Mouse (Mus musculus) 416B (cell line): Measurements from ENCODE around the gene Cldn4.
A peak's percentile ranks its signal among the peaks of the same experiment; 100 is the strongest.
"Not testable (repeated sequence)": the region's sequence is repeated elsewhere in the genome, so short reads cannot be mapped to it uniquely, and the experiment has no call there.

Source experiments
- DNase-seq: peaks from one replicate; pipeline ENCODE4 v3.0.0; 2011; ENCODE audit warnings: low read depth

Gene Cldn4

DNA sequence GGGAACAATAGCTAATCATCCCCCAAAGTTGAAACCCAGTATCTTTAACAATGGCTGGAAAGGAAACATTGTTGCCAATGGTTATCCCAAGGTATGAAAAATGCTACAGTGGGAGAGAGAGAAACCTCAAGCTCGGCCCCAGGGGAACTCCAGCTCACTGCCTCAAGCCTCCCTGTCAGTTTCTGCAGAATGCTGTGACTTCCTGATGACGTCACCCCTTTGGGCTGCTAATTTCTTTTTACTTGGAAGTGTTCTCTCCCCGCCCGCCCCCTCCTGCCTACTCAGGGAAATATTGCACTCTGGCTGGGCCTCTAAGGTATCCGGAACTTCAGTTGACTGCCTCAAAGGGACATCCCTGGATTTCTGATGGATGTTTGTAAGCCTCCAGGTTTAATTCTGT lies 16.8 kb upstream of the Cldn4 start:
- DNase-seq = peak; percentile 61

DNA sequence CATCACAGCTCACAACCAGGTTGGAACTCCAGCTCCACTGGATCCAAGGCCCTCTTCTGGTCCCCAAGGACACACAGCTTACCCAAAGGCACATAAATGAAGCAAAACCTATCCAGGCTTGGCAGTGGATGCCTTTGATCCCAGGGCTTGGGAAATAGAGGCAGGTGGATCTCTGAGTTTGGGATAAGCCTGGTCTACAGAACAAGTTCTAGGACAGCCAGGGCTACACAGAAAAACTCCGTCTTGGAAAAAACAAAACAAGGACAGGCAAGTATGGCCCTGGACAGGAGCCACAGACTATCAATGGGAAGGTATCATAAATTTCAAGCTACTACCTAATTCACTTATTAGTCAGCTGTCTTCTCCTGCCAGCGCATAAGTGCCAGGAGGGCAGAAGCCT lies 14.8 kb upstream of the Cldn4 start:
- DNase-seq = no peak

DNA sequence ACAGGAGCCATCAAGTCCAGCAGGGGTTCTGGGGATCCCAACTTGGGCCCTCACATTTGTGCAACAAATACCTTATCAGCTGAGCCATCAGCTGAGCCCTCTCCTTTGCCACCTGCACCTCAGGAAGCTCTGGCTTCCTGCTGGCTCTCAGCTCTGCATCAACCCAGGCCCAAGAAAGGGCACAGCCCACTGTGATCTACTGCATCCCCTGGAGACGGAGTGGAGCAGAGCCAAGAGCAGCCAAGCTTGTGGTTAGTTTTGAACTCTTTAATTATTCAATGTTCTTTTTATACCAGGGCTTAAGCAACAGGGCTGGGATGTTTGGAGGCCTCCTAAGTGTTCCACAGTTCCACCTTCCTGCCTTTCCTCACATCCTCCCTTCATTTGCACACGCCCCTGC lies 13.7 kb upstream of the Cldn4 start:
- peak; percentile 88 for DNase-seq

DNA sequence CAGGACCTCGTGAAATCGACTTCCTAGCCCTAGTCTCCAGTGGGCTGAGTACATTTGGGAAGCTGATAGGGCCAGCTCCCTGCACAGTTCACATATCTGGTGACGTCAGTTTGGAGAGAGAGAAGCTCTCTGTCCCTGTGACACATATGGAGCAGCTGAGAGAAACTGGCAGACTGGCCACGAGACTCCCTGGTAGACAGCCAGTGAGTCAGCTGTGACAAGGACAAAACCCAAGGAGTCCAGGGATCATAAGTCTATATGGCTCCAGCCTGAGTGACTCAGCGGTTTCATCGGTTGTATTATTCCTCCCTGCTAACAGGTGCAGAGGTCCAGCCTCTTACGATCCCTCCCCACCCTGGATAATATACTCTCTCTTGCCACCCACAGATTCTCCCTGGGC lies 12.4 kb upstream of the Cldn4 start:
- peak; percentile 90 for DNase-seq

DNA sequence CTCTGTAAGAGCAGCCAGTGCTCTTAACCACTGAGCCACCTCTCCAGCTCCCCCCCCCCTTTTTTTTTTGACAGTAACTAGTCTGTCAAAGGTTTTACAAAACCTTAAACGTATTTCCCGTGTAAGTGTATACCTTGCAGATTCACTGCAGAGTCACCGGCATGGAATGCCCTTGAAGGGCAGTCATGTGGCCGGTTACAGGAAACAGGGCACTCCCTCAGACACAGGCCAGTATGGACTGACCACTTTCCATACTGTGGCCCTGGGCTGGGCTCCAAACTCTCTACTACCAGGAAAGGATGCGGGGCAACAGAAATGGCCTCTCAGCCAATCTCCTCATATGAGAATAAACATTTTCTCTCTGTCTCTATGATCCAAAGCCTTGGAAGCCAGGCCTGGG lies 8.8 kb upstream of the Cldn4 start:
- no peak for DNase-seq

DNA sequence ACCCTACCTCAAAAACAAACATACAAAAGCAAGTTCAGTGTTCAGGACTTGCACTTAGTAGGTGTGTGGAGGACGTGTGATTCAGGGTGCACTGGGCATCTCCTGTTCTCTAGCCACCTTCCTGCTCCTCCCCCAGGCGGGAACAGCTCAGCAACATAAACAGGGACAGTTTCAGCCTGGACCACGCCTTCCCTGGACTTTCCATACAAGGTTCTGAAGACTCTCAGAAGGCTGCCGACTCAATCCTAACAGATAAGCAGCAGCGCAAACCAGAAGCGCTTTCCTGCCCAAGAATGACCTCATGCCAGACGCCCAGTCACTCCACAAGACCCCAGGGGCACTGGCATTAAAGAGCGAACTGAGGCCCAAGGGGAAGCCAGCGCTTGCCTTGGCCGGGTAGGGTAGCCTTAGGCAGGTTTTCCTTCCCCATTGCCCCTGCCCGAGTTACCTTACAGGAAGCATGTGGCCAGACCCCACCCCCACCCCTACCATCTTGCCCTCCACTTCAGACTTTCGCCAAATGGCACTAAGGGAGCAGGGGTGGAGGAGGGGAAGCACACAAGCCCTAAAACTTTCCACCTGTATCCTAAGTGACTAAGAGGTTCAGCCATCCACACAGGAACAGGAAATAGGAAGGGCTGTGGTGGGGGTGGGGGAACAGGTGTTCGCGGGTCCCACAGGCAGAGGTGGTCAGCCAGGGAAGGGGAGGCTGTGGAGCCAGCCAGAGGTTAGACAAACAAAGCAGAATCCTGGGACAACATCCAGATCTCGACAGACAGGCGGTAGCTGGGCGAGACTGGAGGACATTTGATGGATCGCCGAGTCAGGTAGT lies 4.5 kb upstream of the Cldn4 start:
- peak; percentile 88 for DNase-seq

DNA sequence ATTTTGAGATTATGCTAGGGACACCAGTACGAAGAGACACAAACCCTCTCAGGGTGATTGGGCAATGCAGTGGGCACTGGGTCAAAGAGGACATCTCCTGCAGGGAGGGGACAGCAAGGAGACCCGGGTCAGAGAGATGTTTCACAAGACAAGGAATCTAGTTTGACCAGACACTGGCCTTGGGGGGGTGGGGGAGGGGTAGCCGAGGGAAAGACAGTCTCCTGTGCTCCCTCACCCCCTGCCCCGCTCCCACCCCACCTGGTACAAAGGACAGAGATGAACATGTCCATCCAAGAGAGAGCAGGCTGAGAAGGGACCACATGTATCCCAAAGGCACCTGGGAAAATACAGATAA lies 1.3 kb upstream of the Cldn4 start:
- no peak for DNase-seq

DNA sequence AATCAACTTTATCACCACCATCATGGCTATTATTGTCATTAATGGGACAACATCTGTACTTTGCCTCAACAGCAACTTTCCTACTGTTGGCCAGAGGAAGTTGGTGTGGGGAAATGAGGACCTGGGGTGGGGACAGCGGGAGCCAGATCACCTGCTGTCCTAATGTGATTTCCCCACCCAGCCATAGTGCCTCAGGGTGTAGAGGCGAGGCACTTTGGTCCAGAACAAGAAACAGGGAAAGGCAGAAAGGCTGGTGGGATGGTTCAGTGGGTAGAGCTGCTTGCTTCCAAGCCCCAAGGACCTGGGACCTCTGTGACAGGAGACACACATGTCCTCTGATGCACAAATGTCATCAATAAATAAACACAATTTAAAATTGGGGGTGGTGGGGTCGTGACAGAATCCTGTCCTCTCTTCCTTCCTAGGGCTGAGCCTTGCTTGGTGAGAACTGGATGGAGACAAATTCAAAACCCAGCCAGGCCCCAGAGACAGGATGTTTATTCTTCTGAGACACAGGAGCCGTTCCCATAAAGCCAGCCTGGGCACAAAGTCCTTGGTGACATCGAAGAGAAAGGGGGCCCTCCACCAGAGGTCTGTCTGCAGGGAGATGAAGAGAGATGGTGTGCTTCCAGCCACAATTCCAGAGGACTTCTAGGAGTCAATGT lies 818 bp upstream of the Cldn4 start:
- DNase-seq = no peak

DNA sequence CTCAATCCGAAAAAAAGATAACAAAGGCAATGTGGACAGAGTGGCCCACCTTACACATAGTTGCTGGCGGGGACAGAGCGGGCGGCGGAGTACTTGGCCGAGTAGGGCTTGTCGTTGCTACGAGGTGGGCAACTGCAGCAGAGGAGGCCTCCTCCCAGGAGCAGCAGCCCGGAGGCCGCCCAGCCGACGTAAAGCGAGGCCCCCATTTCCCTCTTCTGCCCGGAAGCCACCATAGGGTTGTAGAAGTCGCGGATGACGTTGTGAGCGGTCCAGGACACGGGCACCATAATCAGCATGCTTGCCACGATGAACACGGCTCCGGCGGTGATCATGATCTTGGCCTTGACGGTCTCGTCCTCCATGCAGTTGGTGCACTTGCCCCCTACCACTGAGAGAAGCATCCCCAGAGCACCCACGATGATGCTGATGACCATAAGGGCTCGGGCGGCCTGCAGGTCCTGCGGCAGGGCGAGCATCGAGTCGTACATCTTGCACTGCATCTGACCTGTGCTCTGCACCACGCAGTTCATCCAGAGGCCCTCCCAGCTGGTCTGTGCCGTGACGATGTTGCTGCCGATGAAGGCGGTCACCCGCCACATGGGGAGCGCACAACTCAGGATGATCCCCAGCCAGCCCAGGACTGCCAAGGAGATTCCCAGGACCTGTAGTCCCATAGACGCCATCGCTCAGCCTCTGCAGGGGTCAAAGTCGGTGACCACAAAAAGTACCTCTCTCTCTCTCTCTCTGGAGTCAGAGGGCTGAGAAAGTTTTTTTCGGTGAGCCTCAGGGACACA lies 474 bp downstream of the Cldn4 start:
- no peak for DNase-seq

DNA sequence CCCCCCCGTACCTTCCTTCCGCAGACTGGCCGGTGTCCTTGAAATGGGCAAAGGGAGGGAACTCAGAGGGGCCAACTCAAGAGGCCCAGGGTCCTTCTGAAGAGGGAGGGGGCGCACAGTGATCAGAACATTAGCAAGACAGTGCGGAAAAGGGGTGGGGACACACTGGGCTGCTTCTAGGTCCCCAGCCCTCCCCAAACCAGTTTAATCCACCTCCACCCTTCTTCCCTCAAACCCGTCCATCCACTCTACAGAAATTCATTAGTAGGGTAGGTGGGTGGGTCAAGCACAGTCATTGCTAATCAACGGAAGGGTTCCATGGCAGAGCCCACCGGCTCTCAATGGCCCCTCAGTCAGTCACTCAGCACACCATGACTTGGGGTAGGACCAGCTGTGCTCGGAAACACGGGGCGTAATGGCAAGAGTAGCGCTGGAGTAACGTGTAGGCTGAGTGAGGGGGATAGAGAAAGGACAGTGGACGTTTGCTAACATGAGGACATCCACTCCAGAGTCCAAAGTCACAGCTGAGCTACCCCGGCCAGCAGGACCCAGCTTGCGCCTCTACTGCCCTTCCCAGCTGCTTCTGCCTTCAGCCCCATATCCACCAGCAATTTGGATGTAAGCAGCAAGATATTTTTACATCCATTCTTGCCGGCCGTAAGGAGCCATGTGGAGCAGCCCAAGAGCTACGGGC lies 1.3 kb downstream of the Cldn4 start:
- no peak for DNase-seq

DNA sequence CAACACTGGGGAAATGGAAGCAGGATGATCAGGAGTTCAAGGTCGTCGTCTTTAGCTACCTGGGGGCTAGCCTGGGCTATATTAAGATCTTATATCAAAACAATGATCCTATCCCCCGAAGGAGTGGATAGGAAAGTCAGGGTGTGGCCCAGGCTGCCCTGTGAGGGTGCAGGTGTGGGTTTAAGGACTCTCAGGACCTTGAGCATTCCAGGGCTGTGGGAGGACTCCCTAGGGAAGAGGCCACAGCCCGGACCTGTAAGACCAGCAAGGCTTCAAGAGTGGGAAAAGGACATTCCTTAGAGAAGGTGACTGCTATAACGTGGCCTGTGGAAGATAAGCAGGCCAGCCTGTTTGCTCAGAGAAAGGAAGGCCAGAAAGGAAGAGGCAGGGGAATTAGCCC lies 2.6 kb downstream of the Cldn4 start:
- no peak for DNase-seq

DNA sequence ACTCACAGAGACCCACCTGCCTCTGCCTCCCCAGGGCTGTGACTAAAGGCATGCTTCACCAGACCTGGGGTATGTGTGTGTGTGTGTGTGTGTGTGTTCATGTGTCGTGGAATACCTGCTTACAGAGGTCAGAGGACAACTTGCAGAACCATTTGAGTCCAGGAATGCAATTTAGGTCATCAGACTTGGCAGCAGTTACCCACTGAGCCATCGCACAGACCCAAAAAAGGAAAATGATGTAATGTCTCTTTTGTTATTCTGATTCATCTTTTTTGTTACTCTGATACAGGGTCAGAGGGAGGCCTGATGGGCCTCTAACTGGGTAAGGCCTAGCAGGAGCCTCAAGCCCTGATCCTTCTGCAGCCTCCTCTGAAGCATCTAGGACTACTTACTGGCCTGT lies 4.0 kb downstream of the Cldn4 start:
- DNase-seq = no peak

DNA sequence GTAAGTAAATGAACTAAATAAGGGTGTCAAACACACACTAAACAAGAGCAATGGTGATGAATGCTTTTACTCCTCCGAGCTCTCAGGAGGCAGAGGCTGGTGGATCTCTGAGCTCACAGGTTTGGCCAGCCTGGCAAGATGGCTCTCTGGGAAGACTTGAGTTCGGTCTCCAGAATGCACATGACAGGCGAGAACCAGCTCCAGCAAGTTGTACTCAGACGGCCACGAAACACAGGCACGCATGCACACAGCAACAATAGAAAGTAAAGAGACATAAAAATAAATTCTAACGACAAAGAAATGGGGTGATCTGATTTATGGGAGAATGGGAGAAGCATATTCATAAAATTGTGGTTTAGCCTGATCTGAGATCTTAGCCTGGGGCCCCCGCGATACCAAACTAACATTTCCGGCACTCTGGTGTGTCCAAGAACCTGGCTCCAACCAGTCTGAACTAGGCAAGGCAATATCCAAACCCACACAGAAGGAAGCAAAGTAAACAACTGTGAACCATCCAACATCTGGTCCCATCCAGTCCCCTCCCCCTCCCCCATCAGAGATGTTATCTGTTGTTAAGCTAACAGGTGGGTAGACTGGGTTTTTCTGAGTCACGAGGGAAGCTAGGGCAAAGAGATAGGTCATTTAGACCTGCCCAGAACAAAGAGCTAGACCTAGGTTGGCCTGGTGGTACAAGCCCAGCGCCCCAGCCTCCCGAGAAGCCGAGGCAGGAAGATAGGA lies 5.1 kb downstream of the Cldn4 start:
- peak; percentile 47 for DNase-seq

DNA sequence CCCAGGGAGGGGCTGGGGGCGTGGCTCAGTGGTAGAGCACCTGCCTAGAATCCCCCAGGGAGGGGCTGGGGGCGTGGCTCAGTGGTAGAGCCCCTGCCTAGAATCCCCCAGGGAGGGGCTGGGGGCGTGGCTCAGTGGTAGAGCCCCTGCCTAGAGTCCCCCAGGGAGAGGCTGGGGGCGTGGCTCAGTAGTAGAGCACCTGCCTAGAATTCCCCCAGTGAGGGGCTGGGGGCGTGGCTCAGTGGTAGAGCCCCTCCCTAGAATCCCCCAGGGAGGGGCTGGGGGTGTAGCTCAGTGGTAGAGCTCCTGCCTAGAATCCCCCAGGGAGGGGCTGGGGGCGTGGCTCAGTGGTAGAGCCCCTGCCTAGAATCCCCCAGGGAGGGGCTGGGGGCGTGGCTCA lies 7.2 kb downstream of the Cldn4 start:
- DNase-seq = not testable (repeated sequence)

DNA sequence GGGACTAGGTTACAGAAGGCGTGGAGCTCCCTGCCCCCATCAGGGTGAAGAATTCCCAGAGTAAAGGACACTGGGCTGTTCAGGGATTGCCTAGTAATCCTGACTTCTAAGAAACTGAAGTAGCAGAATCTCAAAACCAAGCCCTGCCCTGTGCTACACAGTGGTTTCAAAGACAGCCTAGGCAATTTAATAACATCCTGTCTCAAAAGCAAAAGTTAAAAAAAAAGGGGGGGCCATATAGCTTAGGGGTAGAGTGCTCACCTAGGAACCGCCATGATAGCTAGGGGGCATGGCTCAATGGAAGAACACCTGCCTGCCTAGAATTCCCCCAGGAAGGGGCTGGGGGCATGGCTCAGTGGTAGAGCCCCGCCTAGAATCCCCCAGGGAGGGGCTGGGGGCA lies 7.7 kb downstream of the Cldn4 start:
- DNase-seq = no peak

DNA sequence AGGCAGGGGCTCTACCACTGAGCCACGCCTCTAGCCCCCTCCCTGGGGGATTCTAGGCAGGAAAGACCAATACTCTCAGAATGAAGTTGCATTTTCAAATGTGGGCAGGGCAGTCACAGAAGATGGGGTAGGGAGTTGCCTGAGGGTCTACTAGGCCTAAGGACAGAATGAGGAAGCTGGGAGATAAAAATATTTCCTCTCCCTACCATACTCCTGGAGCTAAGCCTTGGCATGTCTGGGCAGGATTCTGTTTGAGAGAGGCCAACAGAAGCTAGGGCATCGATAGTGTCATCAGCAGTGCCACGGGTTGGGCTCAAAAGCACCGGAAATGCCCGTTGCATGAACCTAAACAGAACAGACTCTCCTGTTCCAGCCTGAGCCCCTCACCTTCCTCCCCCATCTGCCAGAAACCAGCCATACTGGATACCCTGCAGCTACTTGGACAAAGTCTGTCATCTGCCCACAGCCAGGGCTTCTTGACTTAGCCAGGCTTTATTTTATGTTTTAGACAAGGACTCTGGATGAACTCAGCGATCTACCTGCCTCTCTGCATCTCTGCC lies 10.0 kb downstream of the Cldn4 start:
- DNase-seq = peak; percentile 70

DNA sequence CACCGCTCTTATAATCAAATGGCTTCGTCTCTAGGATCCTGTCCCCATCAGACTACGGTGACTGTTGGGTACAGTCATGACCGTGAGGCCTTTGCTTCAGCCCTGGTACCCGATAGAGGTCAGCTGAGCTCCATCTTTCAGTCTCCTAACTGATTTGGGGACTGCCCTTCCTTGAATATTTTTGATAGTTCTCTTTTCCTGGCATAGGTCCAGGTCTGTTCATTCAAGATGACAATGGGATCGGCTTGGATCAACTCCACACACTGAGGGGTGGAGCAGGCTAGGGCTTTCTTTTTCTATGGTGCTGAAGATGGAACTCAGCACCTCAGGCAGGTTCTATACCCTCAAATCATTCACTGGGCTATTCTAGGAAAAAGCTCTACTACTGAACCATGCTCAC lies 10.7 kb downstream of the Cldn4 start:
- no peak for DNase-seq

DNA sequence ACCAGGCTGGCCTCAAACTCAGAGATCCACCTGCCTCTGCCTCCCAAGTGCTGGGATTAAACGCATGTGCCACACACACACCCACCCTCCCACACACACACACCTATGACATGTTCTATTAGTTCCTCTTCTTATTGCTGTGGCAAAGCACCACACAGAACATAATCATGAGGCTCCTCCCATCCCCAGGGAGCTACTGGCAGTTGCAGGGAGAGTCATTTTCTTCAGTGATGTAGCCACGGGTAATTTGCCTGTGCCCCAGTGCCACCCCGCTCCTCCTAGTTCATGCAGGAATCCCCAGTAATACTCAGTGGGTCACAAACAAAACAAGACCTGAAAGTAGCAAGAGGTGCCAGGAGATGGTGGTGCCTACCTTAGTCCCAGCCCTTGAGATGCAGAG lies 12.1 kb downstream of the Cldn4 start:
- no peak for DNase-seq

DNA sequence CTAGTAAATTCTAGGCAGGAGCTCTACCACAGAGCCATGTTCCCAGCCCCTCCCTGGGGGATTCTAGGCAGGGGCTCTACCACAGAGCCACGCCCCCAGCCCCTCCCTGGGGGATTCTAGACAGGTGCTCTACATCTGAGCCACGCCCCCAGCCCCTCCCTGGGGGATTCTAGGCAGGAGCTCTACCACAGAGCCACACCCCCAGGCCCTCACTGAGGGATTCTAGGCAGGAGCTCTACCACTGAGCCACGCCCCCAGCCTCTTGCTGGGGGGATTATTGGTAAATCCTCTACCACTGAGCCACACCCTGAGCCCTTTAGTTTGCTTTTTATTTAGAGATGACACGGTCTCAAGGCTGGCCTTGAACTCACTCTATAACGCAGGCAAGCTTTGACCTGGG lies 13.0 kb downstream of the Cldn4 start:
- DNase-seq = not testable (repeated sequence)

DNA sequence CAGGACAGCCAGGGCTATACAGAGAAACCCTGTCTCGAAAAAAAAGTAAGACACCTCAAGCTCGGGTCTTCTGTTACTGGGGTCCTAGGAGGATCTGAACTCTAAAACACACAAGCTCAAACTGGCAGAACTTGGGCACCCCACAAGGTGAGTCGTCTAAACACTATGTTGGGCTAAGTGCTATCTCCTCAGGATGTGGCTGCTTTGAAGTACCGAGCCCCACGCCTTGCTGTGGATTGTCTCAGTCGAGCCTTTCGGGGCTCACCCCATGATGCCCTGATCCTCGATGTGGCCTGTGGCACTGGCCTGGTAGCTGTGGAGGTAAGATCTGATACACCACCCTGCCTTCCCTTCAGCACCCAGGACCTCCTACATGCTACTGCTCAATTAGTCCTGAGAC lies 13.5 kb downstream of the Cldn4 start:
- peak; percentile 39 for DNase-seq

DNA sequence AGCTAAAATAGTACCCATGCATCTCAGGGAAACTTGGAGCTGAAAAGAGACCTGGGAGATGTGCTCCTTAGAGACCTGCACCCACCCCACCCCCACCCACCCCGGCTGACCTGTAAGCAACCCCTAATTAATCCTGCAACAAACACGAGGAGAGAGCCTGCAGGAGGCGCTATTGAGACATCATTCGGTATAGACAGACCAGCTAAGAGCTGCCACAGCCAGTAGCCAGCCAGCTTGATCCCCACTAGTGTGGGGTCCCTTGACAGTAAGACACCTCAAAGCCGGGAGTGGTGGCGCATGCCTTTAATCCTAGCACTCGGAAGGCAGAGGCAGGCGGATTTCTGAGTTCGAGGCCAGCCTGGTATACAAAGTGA lies 13.8 kb downstream of the Cldn4 start:
- DNase-seq = peak; percentile 97
